Mouse (Mus musculus) adipocyte (in vitro differentiated cells): ENCODE data around the gene Pax2.
A peak's percentile ranks its signal among the peaks of the same experiment; 100 is the strongest.

ENCODE experiments used
- DNase-seq: peaks from one replicate; pipeline ENCODE4 v3.0.0-alpha.2; 2016; ENCODE audit warnings: low spot score

Gene Pax2

DNA sequence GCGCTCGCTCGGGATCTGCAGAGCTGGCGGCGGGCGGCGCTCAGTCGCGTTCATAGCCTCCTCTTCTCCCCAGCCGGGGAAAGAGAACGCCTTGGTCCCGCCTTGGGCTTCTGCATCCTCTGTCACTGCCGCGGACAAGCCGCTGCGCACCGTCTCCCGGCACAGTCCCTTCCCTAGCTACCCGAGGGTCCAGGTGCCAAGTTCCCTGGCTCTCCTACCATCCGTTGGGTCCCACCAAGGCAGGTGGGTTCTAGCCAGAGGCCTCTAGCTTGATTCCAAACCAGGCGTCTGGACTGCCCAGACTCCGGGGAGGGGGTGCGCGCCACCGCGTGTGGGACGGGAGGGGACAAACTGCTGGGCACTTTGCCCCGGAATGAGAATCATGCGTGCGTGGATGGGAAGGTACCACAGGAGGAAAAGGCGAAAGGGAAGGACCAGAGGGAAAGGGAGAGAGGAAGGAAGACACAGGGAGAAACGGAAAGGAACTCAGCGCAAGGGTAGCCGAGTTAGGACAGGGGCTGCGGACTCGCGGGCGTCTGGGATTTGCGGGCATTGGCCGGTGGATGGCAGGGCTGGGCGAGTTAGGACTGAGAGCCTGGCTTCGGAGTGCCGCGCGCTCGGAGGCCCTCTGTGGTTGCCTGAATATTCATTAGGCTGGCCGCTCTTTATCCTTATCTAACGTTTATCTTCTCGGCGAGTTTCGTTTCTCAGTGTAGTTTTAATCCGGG, at the start of gene Pax2:
TSS of gene Pax2 (plus strand) at position 353 of the 728 bp plus-strand sequence.
- no peak for DNase-seq

DNA sequence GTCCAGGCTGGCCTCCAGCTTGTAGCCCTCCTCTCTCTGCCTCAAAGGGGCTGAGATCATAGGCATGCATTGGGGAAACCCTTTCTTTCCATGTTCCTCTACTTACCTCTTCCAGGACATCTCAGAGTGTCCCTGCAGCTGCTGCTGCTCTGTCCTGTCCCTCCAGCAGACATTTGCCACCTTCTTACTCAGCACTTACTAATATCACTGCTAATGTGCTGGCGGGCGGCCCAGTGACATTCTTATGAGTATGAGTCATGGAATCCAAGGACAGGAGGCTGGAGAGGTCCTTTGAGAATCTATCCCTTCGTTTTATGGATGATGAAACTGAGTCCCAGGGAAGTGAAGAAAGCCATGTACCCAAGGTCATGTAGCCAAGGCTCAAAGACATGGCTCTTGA, 47.0 kb upstream of the Pax2 start:
- peak; percentile 59 for DNase-seq

DNA sequence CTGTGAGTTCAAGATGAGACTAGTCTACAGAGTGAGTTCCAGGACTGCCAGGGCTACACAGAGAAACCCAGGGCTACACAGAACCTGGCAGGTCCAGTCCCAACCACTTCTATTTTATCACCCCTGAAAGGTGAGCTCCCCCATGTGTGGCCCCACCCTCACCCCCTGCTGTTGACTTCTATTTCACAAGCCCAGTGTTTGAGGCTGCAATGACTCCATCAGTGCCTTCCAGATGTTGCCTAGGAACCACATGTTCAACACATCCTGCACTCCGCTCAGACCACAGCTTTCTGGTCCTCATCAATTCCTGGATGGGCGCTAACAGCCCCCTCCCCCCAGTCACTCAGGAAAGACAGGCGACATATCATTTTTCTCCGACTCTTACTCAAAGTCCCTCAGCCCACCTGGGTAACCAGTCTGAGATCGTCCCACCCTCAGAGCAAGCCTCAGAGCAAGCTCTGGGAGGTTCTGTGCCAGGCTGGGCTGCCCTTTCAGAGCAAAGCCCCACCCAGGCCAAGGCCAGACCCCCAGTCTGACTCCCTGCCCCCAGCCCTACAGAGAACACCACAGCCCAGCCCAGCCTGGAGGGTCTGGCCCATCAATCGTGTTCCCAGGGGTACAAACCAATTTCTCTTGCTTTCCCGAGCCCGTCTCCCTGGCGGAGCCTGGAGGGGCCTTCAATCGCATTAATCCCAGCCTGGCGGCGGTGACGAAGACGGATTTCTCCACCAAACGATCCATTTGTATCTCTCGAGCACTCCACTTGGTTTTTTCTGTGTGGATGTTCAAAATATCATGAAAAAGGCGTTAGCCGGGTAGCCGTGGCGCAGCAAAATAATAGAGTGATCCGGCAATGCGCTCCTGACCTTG, 38.9 kb upstream of the Pax2 start:
- DNase-seq = no peak

DNA sequence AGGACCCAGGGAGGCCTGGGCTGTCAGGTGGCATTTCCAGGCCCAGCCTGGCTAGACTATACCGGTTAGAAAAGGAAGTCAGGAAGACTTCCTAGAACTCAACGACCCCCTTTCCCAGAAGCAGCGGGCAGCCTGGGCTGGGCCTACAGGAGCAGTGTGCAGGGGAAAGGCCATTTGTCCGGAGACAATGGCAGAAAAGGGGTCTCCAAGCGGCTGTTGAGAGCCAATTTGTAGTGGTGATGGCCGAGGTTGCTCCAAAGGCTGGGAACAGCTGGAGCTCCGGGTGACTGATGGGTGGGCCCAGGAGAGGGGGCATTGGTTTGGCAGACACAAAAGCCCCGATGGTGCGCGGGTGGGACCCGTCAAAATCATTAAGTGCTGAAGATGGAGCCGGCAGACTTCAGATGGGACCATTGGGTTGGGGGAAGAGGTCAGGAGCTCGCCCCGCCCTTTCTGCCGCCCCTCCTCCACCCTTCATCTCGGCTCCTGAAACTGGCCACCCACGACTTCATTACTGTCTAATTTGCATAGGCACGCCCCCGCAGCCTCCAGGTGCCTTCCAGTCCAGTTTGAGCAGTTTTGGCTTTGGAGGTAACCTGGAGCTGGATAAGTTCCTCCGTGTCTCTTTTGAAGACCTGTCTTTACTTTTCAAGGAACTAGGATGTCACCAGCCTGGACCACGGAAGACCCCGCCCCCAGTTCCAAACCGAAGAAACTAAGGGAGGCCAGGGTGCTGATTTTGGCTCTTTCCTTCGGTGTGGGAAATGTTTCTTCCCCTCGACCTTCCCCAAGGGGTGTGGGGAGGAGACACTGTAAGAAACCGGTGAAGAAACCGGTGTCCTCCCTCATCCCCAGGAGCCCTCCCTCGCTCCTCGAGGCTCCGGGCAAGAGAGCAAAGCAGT, 36.3 kb upstream of the Pax2 start:
- no peak for DNase-seq

DNA sequence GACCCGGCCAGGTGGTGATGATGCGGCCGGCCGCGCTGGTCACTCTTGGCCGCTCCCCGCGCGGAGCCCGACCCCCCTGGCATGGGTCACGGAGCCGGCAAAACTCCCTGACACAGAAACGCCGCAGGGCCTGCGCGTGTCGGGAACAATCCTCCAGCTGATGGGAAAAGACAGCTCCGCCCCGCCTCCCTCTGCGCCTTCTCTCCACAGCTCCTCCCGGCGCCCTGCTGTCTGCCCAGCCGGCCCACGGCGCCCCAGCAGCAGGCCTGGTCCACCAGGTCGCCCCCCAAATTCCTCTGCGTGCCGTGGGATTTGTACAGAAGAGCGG, 35.7 kb upstream of the Pax2 start:
- DNase-seq = no peak

DNA sequence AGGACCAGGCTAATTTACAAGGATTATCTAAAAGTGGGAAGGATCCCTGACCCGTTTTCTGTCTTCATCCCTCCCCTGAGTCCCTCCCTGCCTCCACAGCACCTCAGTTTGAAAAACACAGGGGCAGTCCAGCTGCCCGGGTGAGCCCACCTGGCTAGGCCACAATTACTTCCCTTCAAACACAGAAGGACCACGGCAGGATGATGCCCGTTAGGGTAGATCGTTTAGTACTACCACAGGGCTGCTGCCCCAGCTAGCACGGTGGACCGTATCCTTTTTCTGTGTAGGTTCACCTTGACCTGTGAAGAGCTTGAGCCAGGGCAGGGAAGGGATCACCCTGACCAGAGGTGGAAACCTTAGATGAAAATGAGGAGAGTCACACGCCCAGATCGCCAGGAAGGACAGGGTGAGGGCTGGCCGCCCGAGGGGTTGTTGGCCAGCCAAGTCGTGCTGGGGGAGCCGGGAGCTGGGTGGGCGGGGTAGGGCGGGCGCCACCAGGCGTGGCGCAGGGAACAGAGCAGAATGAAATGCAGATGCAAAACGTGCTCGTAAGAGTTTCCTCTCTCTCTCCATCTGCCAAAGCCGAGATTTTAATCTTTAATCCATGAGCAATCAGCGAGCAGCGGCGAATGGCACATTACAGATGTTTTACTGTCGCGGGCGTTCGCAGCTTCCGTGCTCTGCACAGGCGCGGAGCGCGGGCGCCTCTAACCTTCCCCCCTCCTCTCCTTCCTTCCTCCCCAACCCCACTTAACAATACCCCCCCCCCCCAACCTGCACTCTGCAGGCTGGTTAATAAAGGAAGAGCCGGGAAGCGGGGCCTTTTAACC, 32.0 kb upstream of the Pax2 start:
- DNase-seq = no peak

DNA sequence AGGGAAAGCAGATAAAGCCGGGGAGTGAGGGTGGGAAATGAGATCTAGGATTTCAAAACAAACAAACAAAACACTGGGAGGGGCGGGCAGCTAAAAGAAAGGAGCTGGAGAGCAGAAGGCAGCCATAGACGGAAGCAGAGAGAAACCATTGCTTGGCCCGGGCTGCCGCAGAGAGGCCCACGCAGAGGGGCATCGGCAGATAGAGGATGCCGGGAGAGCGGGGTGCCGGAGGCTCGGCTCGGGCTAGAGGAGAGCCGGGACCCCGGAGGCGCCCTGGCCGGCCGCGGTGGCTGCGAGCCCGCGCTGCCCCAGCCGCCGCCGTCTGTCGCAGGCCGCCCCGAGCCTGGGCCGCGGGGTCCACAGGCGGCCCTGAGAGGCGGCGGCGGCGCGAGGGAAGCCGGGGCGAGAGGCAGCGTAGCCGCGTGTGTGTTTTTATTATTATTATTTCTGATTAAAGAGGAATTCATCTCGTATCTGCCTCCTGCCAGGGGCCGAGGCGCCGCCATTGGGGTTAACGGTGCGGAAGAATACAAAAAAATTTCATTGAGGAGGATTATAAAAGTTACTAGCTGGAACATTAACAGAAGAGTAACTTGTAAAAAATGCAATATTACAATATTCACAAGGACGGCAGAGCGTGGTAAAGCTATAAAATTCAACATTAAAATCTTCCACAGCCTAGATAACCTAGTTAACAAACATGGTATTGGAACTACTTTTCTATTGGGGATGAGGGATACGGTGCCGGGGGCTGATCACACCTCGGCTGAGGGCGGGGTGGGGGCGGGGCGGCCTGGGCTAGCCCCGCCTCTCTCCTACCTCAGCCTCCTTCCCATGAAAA, 29.7 kb upstream of the Pax2 start:
- DNase-seq = no peak

DNA sequence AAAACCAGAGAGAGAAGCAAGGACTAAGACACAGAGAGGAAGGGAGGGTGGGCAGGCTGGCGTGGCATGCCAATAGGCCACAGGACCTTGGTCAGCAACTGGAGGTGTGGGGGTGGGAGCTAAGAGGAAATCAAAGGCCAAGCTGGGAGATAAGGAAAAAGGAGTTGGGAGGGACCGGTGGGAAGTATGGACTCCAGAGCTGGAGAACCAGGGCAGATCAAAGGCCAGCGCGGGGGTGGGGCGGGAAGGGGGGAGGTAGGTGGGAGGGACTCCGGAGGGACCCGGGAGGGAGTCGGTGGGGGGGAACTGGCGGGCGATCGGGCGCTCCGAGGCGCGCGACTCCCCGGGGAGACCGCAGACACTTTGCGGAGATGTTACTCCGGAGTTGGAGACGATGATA, 21.7 kb upstream of the Pax2 start:
- DNase-seq = no peak

DNA sequence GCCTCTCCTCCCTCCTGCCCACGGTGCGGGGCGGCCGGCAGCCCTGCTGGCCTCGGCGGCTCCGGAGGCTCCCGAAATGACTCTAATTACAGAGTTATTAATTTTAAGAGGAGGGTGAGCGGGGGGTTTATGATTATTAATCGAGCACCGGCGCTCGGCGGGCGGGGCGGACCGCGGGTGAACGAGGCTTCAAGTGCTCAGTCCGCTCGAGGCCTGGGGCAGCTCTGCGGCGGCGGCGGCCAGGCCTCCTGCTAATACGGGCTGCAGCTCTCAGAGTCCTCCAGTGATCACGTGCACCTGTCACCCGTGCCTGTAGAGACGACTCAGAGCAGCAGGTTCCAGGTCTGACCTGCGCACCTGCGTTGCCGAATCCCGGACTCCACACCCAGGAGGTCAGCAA, 21.2 kb upstream of the Pax2 start:
- DNase-seq = no peak

DNA sequence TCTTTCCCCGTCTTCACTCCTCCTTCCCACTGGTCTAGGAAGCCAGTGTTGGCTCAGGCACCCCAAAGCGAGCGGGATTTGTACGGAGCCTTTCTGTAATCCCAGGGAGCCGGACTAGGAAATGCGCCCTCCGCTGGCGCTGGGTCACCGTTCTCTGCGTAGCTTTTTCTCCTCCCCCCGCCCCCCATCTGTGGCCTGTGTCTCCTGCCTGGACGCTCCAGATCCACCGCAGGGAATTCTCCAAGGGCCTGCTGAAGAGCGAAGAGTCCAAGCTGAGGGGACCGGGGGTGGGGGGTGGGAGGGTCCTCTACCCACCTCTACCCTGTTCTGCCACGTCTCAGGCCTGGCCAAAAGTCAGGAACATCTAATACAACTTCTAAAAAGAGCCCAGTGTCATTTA, 15.5 kb upstream of the Pax2 start:
- DNase-seq = no peak

DNA sequence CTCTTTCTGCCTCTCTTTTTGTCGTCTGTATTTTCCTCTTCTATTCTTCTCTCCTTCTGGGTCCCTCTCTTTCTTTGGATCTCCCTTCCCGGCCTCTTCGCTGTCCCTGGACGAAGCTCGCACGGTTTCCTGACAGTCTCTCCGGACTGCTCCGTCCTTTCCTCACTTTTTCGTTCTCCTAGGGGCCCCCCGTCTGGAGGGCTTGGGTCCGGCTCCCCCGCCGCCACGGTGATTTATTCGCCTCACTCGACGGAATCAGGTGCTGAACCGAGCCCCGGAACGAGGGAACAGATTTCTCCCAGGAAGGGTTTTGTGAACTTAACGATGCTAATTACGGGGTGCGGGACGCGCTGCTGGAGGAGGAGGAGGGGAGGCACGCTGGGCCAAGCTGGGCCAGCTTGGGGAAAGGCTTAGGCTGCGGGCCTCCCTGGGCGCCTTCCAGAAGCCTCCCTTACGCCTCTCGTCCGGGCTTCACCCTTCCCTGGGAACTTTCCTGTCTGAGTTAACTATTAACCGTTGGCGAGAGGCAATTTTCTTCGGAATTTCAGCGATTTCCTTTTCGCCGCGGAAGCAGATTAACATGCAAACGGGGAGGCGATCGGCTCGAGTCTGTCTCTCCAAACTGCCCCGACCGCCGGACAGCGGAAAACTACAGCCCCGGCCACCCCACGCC, 14.6 kb upstream of the Pax2 start:
- DNase-seq = no peak

DNA sequence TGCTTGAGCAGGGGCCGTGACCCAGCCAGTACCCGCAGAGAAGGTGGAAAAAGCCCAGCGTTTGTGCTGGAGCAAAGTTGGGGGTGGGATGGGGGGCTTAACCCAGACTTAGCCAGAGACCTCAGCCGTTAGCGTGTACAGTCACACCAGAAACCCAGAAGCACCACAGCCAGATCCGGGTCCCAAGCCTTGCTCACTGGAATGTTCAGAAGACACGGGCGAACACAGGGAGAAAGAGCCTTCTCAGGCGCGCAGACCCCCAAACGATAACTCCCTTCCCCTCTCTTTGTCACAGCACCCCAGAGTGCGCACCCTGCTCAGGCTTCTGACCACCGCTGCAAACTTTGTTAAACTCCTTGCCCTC, 14.1 kb upstream of the Pax2 start:
- no peak for DNase-seq

DNA sequence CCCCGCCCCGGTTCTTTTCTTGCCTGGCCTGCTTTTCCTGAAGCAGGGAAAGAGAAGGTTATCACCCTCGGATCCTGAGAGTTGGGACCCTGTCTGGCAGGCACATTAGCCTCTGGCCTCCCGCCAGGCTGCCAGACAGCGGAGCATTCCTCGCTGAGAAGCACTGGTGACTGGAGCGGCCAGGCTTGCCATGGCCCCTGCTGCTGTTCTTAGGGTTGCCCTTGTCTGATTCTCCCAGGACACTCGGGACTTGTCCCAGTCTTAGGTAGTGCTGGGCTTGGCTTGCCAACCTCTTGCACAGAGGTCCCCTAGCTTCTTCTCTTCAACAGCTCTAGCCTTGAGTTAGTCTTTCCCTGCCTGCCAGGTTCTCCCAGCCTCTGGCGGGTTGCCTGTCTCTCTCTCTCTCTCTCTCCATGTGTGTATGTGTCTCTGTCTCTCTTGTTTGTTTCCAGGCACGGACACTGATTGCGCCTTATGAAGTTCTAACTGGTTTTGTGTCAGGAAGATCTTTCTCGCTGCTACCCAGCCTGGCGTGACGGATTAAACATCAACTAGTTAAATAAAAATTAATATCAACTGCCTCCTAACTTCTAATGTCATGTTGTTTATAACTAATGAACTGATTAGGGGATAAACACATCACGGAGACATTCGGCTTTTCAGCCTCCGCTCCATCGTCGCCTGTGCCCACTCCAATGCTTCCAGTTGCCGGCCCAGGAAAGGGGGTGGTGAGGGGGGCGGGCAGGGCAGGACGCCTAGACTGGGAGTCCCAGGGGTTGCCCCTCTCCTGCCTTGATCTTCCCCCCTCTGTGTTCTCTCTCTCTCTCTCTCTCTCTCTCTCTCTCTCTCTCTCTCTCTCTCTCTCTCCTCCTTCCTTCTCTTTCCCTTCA, 13.5 kb upstream of the Pax2 start:
- DNase-seq = no peak

DNA sequence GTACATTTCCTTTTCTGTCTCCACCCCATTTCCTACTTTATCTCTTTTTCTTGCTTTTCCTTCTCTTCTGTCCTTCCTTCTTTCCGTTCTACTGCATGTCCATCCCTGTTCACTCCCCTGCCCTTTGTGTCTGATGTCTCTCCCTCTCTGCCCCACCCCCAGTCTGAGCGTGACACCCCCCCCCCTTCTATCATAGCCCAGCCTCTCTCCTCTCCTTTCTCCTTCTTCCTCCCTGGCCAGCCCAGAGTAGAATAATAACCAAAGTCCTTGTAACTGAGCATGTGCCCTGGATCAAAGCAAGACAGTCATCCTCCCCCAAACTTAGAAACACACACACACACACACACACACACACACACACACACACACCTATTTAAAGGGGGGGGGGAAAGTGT, 12.8 kb upstream of the Pax2 start:
- no peak for DNase-seq

DNA sequence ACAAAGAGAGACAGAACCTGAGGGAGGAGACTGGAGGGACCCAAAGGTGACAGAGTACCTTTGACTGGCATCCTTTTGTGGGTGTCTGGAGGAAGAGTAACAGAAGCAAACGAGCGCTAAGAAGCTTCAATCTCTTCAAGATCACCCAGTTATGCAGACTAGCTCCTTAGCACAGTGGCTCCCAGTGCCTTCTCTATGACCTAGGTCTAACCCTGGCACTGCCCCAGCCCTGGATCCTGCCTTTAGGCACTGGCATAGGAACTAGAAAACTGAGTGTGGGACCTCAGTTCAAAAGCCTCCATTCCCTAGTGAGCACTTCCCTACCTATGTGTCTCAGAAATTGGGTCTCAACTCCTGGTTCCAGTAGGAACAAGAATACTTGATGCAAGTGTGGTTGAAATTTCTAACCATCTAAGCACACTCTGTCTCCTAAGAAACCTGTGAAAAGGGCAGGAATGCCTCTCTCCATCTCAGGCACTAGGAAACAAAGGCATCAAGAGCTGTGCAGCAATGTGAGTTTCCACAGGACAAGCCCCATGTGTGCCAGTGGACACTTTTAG, 11.8 kb upstream of the Pax2 start:
- DNase-seq = no peak

DNA sequence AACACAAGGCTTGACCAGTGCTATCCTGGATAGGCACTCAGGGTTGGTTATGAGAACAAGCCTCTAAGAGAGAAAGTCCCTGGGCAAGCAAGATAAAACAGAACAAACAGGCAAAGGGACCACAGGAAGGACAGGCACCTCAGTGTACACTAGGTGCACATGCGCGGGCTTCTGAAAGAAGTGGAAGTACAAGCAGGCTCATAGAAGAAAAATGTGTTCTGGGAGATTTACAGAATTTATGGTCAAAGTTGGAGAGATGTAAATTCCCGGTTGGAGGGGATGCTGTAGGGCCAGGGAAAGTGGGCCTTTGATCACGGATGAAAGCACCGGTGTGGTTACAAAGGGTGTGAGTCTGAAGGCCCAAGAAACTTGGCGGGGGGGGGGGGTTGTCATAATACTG, 10.1 kb upstream of the Pax2 start:
- DNase-seq = no peak

DNA sequence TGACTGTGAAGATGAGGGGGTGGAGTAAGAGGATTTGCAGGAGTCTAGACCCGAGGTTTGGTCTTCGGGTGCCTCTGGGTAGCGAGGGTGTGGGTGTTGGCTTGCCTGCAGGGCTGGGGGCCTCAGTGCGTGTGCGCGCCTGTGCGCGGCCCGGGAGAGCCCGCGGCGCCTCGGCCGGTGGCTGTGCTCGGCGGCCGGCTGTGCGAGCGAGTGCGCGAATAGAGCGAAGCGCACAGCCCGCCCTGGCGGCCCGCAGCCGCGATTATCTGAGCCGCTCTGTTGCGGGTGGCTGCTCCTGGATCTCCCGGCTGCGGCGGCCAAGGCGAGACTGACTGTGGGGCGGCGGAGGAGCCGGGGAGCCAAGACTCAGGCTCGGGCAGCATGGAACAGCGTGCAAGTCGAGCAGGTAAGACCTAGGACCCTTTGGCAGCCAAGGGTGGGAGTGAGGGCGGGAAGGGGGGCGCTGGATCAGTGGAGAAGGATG, 9.3 kb upstream of the Pax2 start:
- DNase-seq = no peak

DNA sequence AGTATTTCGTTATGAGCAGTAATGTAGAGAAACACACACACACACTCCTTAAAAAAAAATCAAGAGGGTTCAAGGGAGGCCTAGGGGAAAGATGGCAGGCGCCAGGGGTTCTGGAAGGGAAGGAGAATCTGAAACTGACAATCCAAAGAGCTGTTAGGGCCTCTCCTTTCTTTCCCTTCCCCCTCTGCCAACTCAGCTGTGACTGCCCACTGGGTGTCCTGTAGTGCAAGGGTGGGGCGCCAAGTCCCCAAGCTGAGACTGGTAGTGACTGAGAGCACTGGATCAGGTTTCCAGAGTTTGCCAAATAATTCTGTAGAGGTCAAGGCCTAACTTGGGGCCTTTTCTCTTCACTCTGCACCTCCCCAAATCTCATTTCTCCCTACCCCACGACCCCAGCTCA, 8.4 kb upstream of the Pax2 start:
- no peak for DNase-seq

DNA sequence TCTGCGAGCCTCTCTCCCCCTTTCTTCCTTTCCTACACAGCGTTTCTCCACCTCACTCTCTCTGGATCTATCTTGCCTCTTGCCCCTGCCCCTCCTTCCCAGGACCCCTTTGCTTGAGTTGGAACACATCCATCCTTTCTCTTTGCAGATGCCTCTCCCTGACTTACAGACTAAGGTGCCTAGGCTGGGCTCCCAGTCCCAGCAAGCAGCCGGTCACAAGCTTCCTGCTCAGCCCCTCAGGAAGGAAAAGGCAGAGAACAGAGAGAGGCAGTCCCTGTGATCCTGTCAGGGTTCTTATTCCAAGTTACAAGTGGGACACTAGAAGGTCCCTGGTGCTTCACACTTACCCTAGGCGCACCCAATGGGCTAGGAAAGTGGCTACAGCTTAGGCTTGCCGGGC, 7.6 kb upstream of the Pax2 start:
- DNase-seq = no peak
